Mouse (Mus musculus) embryonic fibroblast, embryonic 13.5 days (primary cell): ENCODE measurements around the gene Il13ra1. TPM values are rescaled to one million over a fixed set of nuclear protein-coding genes. Genes with fewer than 3 reads are reported as not detected.

ENCODE experiments used
- H3K27ac ChIP-seq: 2 replicates; pipeline ENCODE4 v1.5.1; 2012; ENCODE audit warnings: low read length, control low read depth, inconsistent platforms; ENCODE audit not compliant: insufficient read depth
- H3K4me1 ChIP-seq: 2 replicates; pipeline ENCODE4 v1.6.1; 2011; ENCODE audit warnings: low read length; ENCODE audit not compliant: control insufficient read depth, insufficient read depth
- H3K4me3 ChIP-seq: 2 replicates; pipeline ENCODE4 v1.5.1; 2011; ENCODE audit warnings: mild to moderate bottlenecking, control low read depth, low read length; ENCODE audit not compliant: insufficient read depth
- CTCF ChIP-seq: IDR thresholded peaks from 2 replicates; pipeline ENCODE4 v1.5.1; 2011; ENCODE audit warnings: mild to moderate bottlenecking, control low read depth, low read length, moderate library complexity, borderline replicate concordance; ENCODE audit not compliant: insufficient read depth
- POLR2A ChIP-seq: IDR thresholded peaks from 2 replicates; pipeline ENCODE4 v1.6.1; 2011; ENCODE audit warnings: low read depth, mild to moderate bottlenecking, control low read depth, low read length, moderate library complexity
- polyA plus RNA-seq: library from polyadenylated mRNA; stranded (reverse); fragments of >200 nt; gene quantifications from 2 replicates; pipeline ENCODE4 v1.2.4, GENCODE M21; 2011; ENCODE audit warnings: low read depth; ENCODE audit not compliant: missing spikeins, insufficient read length

Il13ra1 gene
- polyA plus RNA-seq, 1 experiment, result 58.1 TPM

GRCm38 (mm10) chrX:36186443-36186842 lies 74.5 kb downstream of the Il13ra1 start:
- Histone ChIP-seq H3K27ac (no peak overlapping the region), H3K4me3 (no peak overlapping the region), H3K4me1 (no peaks in the 10 kb centered on the region)
- TF ChIP-seq CTCF, result no peak
- no peak for TF ChIP-seq POLR2A

- no peaks in the 10 kb centered on the region for H3K4me1 ChIP-seq
- no peak overlapping the region for H3K4me3 ChIP-seq
- H3K27ac ChIP-seq, result no peak overlapping the region
- TF ChIP-seq POLR2A, result no peak
Measured at GRCm38 (mm10) chrX:36193951-36194350, 82.0 kb downstream of the Il13ra1 start.

- Histone ChIP-seq H3K27ac (no peak within 1 kb of the TSS), H3K4me1 (no peaks in the 10 kb centered on the region), H3K4me3 (no peak within 1 kb of the TSS)
- TF ChIP-seq CTCF, result no peak
- no peak for TF ChIP-seq POLR2A
Measured at GRCm38 (mm10) chrX:36195736-36196525, 84.0 kb downstream of the Il13ra1 start, which contains the start of gene Zcchc12. Gene Zcchc12, plus strand, starts transcription at chrX:36195904.

GRCm38 (mm10) chrX:36209554-36209953 lies 97.6 kb downstream of the Il13ra1 start:
- no peak overlapping the region for H3K4me3 ChIP-seq
- H3K4me1 ChIP-seq, result no peaks in the 10 kb centered on the region
- TF ChIP-seq CTCF (no peak), POLR2A (no peak)
- H3K27ac ChIP-seq, result no peak overlapping the region

- H3K4me1 ChIP-seq, result no peaks in the 10 kb centered on the region
- TF ChIP-seq POLR2A, result no peak
- no peak for TF ChIP-seq CTCF
- no peak overlapping the region for H3K27ac ChIP-seq
- H3K4me3 ChIP-seq, result no peak overlapping the region
Measured at GRCm38 (mm10) chrX:36211216-36211615, 99.3 kb downstream of the Il13ra1 start.

Other genes with a start within 250 kb of the Il13ra1 start
- 19.2 and 21.0 TPM in 2 replicates for gene Dock11, start 223.3 kb upstream of the Il13ra1 start, polyA plus RNA-seq
- 0.95 and 3.4 TPM in 2 replicates for gene Zcchc12, start 83.8 kb downstream of the Il13ra1 start, polyA plus RNA-seq
- gene Lonrf3, start 216.2 kb downstream of the Il13ra1 start, polyA plus RNA-seq, result 0.28 and 1.1 TPM in 2 replicates